Mouse (Mus musculus) WW6 (cell line): Measurements from ENCODE around the gene Olfr1154.

Source experiments
- DNase-seq: peaks from one replicate; pipeline ENCODE4 v3.0.0-alpha.2; 2013; ENCODE audit warnings: low read depth, low spot score

The Olfr1154 gene

DNA sequence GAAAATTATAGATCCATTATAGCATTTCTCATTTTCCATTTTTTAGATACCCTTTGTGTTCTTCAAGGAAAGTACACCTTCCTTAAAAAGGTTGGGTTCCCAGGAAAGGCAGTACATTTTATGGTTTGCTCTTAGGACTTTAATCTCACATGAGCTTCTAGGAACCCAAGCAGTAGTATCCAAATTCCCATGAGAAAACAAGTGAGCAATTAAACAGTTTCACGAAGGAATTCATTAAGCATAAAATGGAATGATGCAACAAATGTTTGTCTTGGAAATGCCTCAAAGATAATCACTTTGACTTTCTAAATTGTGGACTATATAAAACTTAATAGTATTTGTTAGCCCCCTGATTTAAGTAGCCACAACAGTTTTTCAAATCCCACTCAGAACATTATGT lies at the start of gene Olfr1154:
TSS of gene Olfr1154 (minus strand) at position 101 of the 400 bp plus-strand sequence.
- DNase-seq = no peak

- no peak for DNase-seq
These were observed 48.0 kb upstream of the Olfr1154 start, which contains the start of gene Olfr1156 for GRCm38 (mm10) chr2:87953000-87953399. Gene Olfr1156 (minus strand): TSS chr2:87953100.

- no peak for DNase-seq
These were observed 40.1 kb upstream of the Olfr1154 start, which contains the start of gene Olfr1155 for GRCm38 (mm10) chr2:87945037-87945436. Gene Olfr1155 (minus strand): TSS chr2:87945137.

DNA sequence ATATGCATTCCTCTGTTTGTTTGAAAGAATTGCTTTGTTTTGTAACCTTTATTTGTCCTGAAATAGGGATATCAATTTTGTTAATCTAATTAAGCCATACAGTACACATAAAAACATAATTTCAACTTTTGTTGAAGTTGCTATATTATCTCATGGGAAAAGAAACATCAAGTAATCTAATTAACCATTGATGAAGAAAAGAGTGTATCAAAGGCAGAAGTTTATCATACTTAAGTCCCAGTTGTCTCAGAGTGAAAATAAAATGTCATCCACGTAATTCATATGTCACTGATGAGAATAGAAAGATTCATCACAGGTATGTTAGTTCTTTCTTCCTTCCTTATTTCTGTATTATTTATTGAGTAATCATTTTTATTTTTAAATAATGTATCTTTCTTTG lies 10.3 kb downstream of the Olfr1154 start, which contains the start of gene Olfr1153:
TSS of gene Olfr1153 (plus strand) at position 301 of the 400 bp plus-strand sequence.
- DNase-seq = no peak

- no peak for DNase-seq
These were observed 38.8 kb downstream of the Olfr1154 start, which contains the start of gene Olfr1152 for GRCm38 (mm10) chr2:87866192-87866591. Gene Olfr1152 (plus strand): TSS chr2:87866492.

DNA sequence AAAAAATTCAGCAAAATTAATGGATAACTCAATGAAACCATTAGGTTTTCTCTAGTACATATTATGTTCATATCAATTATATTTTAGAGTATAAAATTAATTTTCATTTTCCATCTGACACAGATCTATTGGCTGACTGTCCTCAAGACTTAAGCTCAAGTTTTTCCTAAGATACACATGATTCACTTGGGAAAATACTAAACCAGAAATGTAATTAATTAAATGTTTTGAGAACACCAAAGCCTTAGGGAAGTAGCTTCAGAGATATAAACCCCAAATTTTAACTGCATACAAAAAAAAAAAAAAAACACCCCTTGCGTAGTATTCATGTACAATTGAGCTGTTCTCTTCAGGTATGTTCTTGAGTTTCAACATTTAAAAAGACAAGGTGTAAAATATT lies 49.4 kb downstream of the Olfr1154 start, which contains the start of gene Olfr1151:
TSS of gene Olfr1151 (plus strand) at position 301 of the 400 bp plus-strand sequence.
- DNase-seq = no peak
